Mouse (Mus musculus): ENCODE results near the gene Oser1. TPM values are rescaled to one million over a fixed set of nuclear protein-coding genes. Genes with fewer than 3 reads are reported as not detected.

The Oser1 gene
- polyA plus RNA-seq, 1 experiment from 2014 or later, result 79.0 TPM

Other genes starting within 250 kb of the Oser1 start
- 4.2 and 5.1 TPM in 2 replicates for gene Tox2, start 221.6 kb downstream of the Oser1 start, polyA plus RNA-seq (2014; fragmentation: Nextera tagmentation; extraction: Ambion mirVana)
- 3.5 and 4.1 TPM in 2 replicates for gene Jph2, start 26.7 kb downstream of the Oser1 start, polyA plus RNA-seq (2014; fragmentation: Nextera tagmentation; extraction: Ambion mirVana)
- 6.2 and 6.9 TPM in 2 replicates for gene Gdap1l1, start 13.8 kb upstream of the Oser1 start, polyA plus RNA-seq (2014; fragmentation: Nextera tagmentation; extraction: Ambion mirVana)
- 11.3 and 12.6 TPM in 2 replicates for gene Fitm2, start 47.9 kb upstream of the Oser1 start, polyA plus RNA-seq (2014; fragmentation: Nextera tagmentation; extraction: Ambion mirVana)
- gene R3hdml, start 67.6 kb upstream of the Oser1 start, polyA plus RNA-seq (2014; fragmentation: Nextera tagmentation; extraction: Ambion mirVana), result 0.15 and 0.25 TPM in 2 replicates
- gene Hnf4a, start 82.1 kb upstream of the Oser1 start, polyA plus RNA-seq (2014; fragmentation: Nextera tagmentation; extraction: Ambion mirVana), result not detected in 2 replicates
- 40.6 and 46.2 TPM in 2 replicates for gene Ttpal, start 177.6 kb upstream of the Oser1 start, polyA plus RNA-seq (2014; fragmentation: Nextera tagmentation; extraction: Ambion mirVana)
- gene Serinc3, start 220.4 kb upstream of the Oser1 start, polyA plus RNA-seq (2014; fragmentation: Nextera tagmentation; extraction: Ambion mirVana), result 43.0 and 53.0 TPM in 2 replicates
- 153 and 165 TPM in 2 replicates for gene Pkig, start 233.7 kb upstream of the Oser1 start, polyA plus RNA-seq (2014; fragmentation: Nextera tagmentation; extraction: Ambion mirVana)

Data from embryonic facial prominence, embryonic 14.5 days (tissue).